Mouse (Mus musculus): ENCODE measurements at regions not wholly inside any gene's neighbourhood (a gene's known extent, or its start where the extent isn't known, plus 50 kb on each side); places are given as distances from the start of the nearest gene placed in this dataset.

GRCm38 (mm10) chr15:85654791-85655190, 72.5 kb upstream of the Wnt7b start:
- TF ChIP-seq GATA1 (IDR thresholded peaks at IDR 0.05; ENCODE audit: low read length): no peak

GRCm38 (mm10) chr15:85655751-85656167, 73.5 kb upstream of the Wnt7b start:
- no peak for TF ChIP-seq GATA1 (IDR thresholded peaks at IDR 0.05; ENCODE audit: low read length)

GRCm38 (mm10) chr15:85656852-85657251, 74.6 kb upstream of the Wnt7b start:
- TF ChIP-seq GATA1 (IDR thresholded peaks at IDR 0.05; ENCODE audit: low read length): no peak

GRCm38 (mm10) chr15:85657441-85657989, 75.2 kb upstream of the Wnt7b start:
- no peak for TF ChIP-seq GATA1 (IDR thresholded peaks at IDR 0.05; ENCODE audit: low read length)

GRCm38 (mm10) chr15:85658101-85658885, 76.0 kb upstream of the Wnt7b start:
- TF ChIP-seq GATA1 (IDR thresholded peaks at IDR 0.05; ENCODE audit: low read length): no peak

GRCm38 (mm10) chr15:85660528-85661392, 74.0 kb upstream of the Ppara start:
- no peak for TF ChIP-seq GATA1 (IDR thresholded peaks at IDR 0.05; ENCODE audit: low read length)

GRCm38 (mm10) chr15:85661393-85661690, 73.4 kb upstream of the Ppara start:
- no peak for TF ChIP-seq GATA1 (IDR thresholded peaks at IDR 0.05; ENCODE audit: low read length)

GRCm38 (mm10) chr15:85661771-85662170, 73.0 kb upstream of the Ppara start:
- no peak for TF ChIP-seq GATA1 (IDR thresholded peaks at IDR 0.05; ENCODE audit: low read length)

- no peak for TF ChIP-seq GATA1 (IDR thresholded peaks at IDR 0.05; ENCODE audit: low read length)
Measured at GRCm38 (mm10) chr15:85662271-85662670, 72.5 kb upstream of the Ppara start.

- TF ChIP-seq GATA1 (IDR thresholded peaks at IDR 0.05; ENCODE audit: low read length): no peak
Measured at GRCm38 (mm10) chr15:85662673-85663072, 72.1 kb upstream of the Ppara start.

GRCm38 (mm10) chr15:85663757-85664431, 70.9 kb upstream of the Ppara start:
- no peak for TF ChIP-seq GATA1 (IDR thresholded peaks at IDR 0.05; ENCODE audit: low read length)

GRCm38 (mm10) chr15:85664432-85664828, 70.4 kb upstream of the Ppara start:
- TF ChIP-seq GATA1 (IDR thresholded peaks at IDR 0.05; ENCODE audit: low read length): no peak

GRCm38 (mm10) chr15:85665181-85665821, 69.5 kb upstream of the Ppara start:
- TF ChIP-seq GATA1 (IDR thresholded peaks at IDR 0.05; ENCODE audit: low read length): no peak

- no peak for TF ChIP-seq GATA1 (IDR thresholded peaks at IDR 0.05; ENCODE audit: low read length)
Measured at GRCm38 (mm10) chr15:85666496-85666895, 68.3 kb upstream of the Ppara start.

- no peak for TF ChIP-seq GATA1 (IDR thresholded peaks at IDR 0.05; ENCODE audit: low read length)
Measured at GRCm38 (mm10) chr15:85667381-85667791, 67.4 kb upstream of the Ppara start.
